Mouse (Mus musculus) midbrain, postnatal 0 days (tissue): Measurements from ENCODE around the gene Rilpl1. TPM values are rescaled to one million over a fixed set of nuclear protein-coding genes. Genes with fewer than 3 reads are reported as not detected.
A peak's percentile ranks its signal among the peaks of the same experiment; 100 is the strongest.

Source experiments
- ATAC-seq: fragments of 200-750 bp; cut with Nextera tagmentation; 2 replicates; pipeline ENCODE4 v1.8.0; 2017; ENCODE audit warnings: moderate number of reproducible peaks, mild to moderate bottlenecking, moderate TSS enrichment, moderate library complexity; ENCODE audit not compliant: low FRiP score
- DNase-seq: peaks from one replicate; pipeline ENCODE4 v3.0.0-alpha.2; 2015; ENCODE audit warnings: low spot score
- H3K27ac ChIP-seq: fragments of 300-500 bp; sonication (generic); 2 replicates; pipeline ENCODE4 v1.5.1; 2014; ENCODE audit warnings: low read depth, mild to moderate bottlenecking, low read length, mixed read lengths
- H3K27me3 ChIP-seq: fragments of 300-500 bp; sonication (generic); 2 replicates; pipeline ENCODE4 v1.6.1; 2014; ENCODE audit warnings: low read length, control low read depth, mixed read lengths; ENCODE audit not compliant: insufficient read depth
- H3K36me3 ChIP-seq: fragments of 300-500 bp; sonication (generic); 2 replicates; pipeline ENCODE4 v1.6.1; 2014; ENCODE audit warnings: low read length, control low read depth, mixed read lengths; ENCODE audit not compliant: insufficient read depth
- H3K4me1 ChIP-seq: fragments of 300-500 bp; sonication (generic); 2 replicates; pipeline ENCODE4 v1.6.1; 2014; ENCODE audit warnings: mild to moderate bottlenecking, control low read depth, antibody characterized with exemption, low read length, mixed read lengths; ENCODE audit not compliant: insufficient read depth
- H3K4me2 ChIP-seq: fragments of 300-500 bp; sonication (generic); 2 replicates; pipeline ENCODE4 v1.6.1; 2014; ENCODE audit warnings: low read depth, mild to moderate bottlenecking, low read length, mixed read lengths; ENCODE audit not compliant: poor library complexity, severe bottlenecking
- H3K4me3 ChIP-seq: fragments of 300-500 bp; sonication (generic); 2 replicates; pipeline ENCODE4 v1.5.1; 2014; ENCODE audit warnings: low read depth, mild to moderate bottlenecking, low read length, moderate library complexity
- H3K9ac ChIP-seq: fragments of 300-500 bp; sonication (generic); replicated peaks from 2 replicates; pipeline ENCODE4 v1.6.1; 2014; ENCODE audit warnings: mild to moderate bottlenecking, low read length, moderate library complexity, mixed read lengths; ENCODE audit not compliant: poor library complexity, severe bottlenecking
- H3K9me3 ChIP-seq: fragments of 300-500 bp; sonication (generic); 2 replicates; pipeline ENCODE4 v1.6.1; 2016; ENCODE audit warnings: low read length, control low read depth
- CTCF ChIP-seq: IDR thresholded peaks from 2 replicates; pipeline ENCODE4 v1.5.1; 2016; ENCODE audit warnings: antibody characterized with exemption, mild to moderate bottlenecking
- WGBS: fragments of 180-500 bp; shearing (Covaris S2); extraction: QIAGEN DNeasy Blood & Tissue Kit; methylation state at CpG from one replicate; pipeline ENCODE4 v1.1.7; 2014; 5-methylcytosine and 5-hydroxymethylcytosine counted together
- polyA plus RNA-seq: library from polyadenylated mRNA; unstranded; fragments of >200 nt; fragmentation: Nextera tagmentation; extraction: Ambion mirVana; gene quantifications from 2 replicates; pipeline ENCODE4 v1.2.1, GENCODE M21; 2015
- total RNA-seq: library from RNA; depleted of rRNA; stranded (reverse); fragments of >200 nt; gene quantifications from 2 replicates; pipeline ENCODE4 v1.2.3, GENCODE M21; 2014

Gene Rilpl1
- total and polyA plus RNA-seq, 2 experiments from 2014 or later, result 11.9 to 14.9 TPM

- Histone ChIP-seq H3K9ac (no peak overlapping the region), H3K27me3 (no peaks in the 10 kb centered on the region), H3K27ac (no peak overlapping the region), H3K36me3 (peaks cover 29% of the 10 kb centered on the region), H3K4me2 (no peak overlapping the region), H3K4me3 (no peak overlapping the region), H3K9me3 (no peaks in the 10 kb centered on the region), H3K4me1 (no peaks in the 10 kb centered on the region)
- DNase-seq, result peak; percentile 2
- 58% methylated on average over 7 of the region's 7 CpGs for WGBS
- ATAC-seq, result no peak
- TF ChIP-seq CTCF, result no peak
Measured at GRCm38 (mm10) chr5:124495547-124495946, 35.6 kb downstream of the Rilpl1 start.

GRCm38 (mm10) chr5:124493455-124493854 is 37.7 kb downstream of the Rilpl1 start:
- no peak overlapping the region for H3K4me3 ChIP-seq
- no peak for ATAC-seq
- no peaks in the 10 kb centered on the region for H3K27me3 ChIP-seq
- no peaks in the 10 kb centered on the region for H3K4me1 ChIP-seq
- H3K27ac ChIP-seq, result no peak overlapping the region
- TF ChIP-seq CTCF, result no peak
- no peak for DNase-seq
- no peak overlapping the region for H3K4me2 ChIP-seq
- 90% methylated on average over 11 of the region's 11 CpGs for WGBS
- no peaks in the 10 kb centered on the region for H3K9me3 ChIP-seq
- no peak overlapping the region for H3K9ac ChIP-seq
- H3K36me3 ChIP-seq, result peaks cover 28% of the 10 kb centered on the region

GRCm38 (mm10) chr5:124492618-124493017 is 38.6 kb downstream of the Rilpl1 start:
- H3K27me3 ChIP-seq, result no peaks in the 10 kb centered on the region

GRCm38 (mm10) chr5:124491732-124492131 is 39.5 kb downstream of the Rilpl1 start:
- Histone ChIP-seq H3K36me3 (peaks cover 19% of the 10 kb centered on the region), H3K4me2 (no peak overlapping the region), H3K27ac (no peak overlapping the region), H3K27me3 (no peaks in the 10 kb centered on the region), H3K4me1 (no peaks in the 10 kb centered on the region), H3K9ac (no peak overlapping the region), H3K9me3 (no peaks in the 10 kb centered on the region), H3K4me3 (no peak overlapping the region)
- 87% methylated on average over 4 of the region's 4 CpGs for WGBS
- ATAC-seq, result no peak
- DNase-seq, result no peak
- TF ChIP-seq CTCF, result no peak

More at GRCm38 (mm10) chr5:124492618-124493017, 38.6 kb downstream of the Rilpl1 start:
- no peak for ATAC-seq
- Histone ChIP-seq H3K9me3 (no peaks in the 10 kb centered on the region), H3K9ac (no peak overlapping the region), H3K4me2 (no peak overlapping the region), H3K4me3 (no peak overlapping the region), H3K36me3 (peaks cover 22% of the 10 kb centered on the region), H3K4me1 (no peaks in the 10 kb centered on the region), H3K27ac (no peak overlapping the region)
- WGBS, result 87% methylated on average over 4 of the region's 4 CpGs
- DNase-seq, result no peak
- TF ChIP-seq CTCF, result no peak

GRCm38 (mm10) chr5:124488885-124489284 is 42.3 kb downstream of the Rilpl1 start:
- Histone ChIP-seq H3K9me3 (no peaks in the 10 kb centered on the region), H3K4me3 (no peak overlapping the region), H3K27me3 (no peaks in the 10 kb centered on the region), H3K9ac (no peak overlapping the region), H3K4me2 (no peak overlapping the region), H3K36me3 (peaks cover 7% of the 10 kb centered on the region; the same call in 1 of the 2 replicates), H3K27ac (no peak overlapping the region), H3K4me1 (no peaks in the 10 kb centered on the region)
- DNase-seq (no peak), ATAC-seq (no peak)
- TF ChIP-seq CTCF, result no peak
- 92% methylated on average over 3 of the region's 3 CpGs for WGBS

GRCm38 (mm10) chr5:124485654-124486053 is 45.5 kb downstream of the Rilpl1 start:
- H3K27me3 ChIP-seq, result no peaks in the 10 kb centered on the region
- 95% methylated on average over 5 of the region's 5 CpGs for WGBS
- no peak overlapping the region for H3K4me2 ChIP-seq
- DNase-seq (no peak), ATAC-seq (no peak)
- H3K9me3 ChIP-seq, result no peaks in the 10 kb centered on the region
- no peak overlapping the region for H3K9ac ChIP-seq
- no peak overlapping the region for H3K4me3 ChIP-seq
- H3K4me1 ChIP-seq, result 0 out of 2 replicates have a peak, but pooled peaks cover 4% of the 10 kb centered on the region
- no peak overlapping the region for H3K27ac ChIP-seq
- TF ChIP-seq CTCF, result no peak
- no peaks in the 10 kb centered on the region; the same call in 1 of the 2 replicates for H3K36me3 ChIP-seq
